Mouse (Mus musculus): ENCODE data around the gene Osbpl9. TPM values are rescaled to one million over a fixed set of nuclear protein-coding genes. Genes with fewer than 3 reads are reported as not detected.

Osbpl9 gene
- polyA plus RNA-seq, 1 experiment, result 5.6 TPM

DNA sequence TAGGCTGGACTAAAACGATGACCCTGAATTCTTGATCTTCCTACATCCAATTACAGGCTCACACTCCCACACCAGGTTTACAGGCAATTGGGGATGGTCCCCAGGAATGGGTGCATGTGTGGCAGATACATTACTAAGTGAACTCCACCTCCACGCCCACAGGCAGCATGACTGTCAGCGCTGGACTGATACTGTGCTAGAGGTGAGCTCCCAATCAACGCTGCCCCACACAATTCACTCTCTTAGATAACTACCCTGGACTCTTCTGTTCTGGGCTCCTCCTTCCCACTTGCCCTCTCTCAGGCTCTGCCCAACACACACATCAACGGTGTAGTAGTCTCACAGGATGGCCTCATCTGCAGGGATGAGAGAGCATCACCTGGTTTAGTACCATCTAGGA is 109.7 kb downstream of the Osbpl9 start:
- Histone ChIP-seq H3K4me1 (peaks cover 78% of the 10 kb centered on the region), H3K9me3 (no peaks in the 10 kb centered on the region), H3K36me3 (replicated peaks; ENCODE audit: low read length) (peaks cover 78% of the 10 kb centered on the region), H3K27me3 (replicated peaks) (no peaks in the 10 kb centered on the region), H3K4me3 (replicated peaks) (no peak overlapping the region)
- no peak for TF ChIP-seq FLI1 (IDR thresholded peaks at IDR 0.05; ENCODE audit: low read length)
- TF ChIP-seq GATA1 (IDR thresholded peaks at IDR 0.05; ENCODE audit: borderline replicate concordance, low read length), result no peak

DNA sequence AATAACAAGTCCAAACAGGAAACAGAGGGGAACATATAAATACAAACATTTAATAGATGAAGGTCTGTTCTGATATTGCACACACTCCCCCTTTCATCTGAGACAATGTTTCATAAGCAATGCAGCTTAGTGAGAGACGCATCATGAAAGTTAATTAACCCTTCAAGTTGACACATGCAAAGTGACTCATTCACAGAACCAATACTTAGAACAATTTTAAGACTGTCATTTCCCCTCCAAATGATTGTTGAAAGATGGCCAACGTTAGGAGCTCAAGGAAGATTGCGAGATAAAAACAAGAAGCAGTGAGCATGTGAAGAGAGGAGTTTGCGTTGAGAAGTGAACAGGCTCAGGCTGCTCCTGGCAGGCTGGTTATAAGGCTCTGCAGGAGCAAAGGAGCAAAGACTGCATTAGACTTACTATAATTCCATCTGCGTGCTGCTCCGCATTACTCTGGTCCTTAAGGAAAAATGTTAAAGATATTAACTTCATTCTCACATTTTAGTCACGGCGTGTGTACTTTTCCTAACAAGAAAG is 110.8 kb downstream of the Osbpl9 start:
- H3K9me3 ChIP-seq, result no peaks in the 10 kb centered on the region
- no peaks in the 10 kb centered on the region for H3K27me3 ChIP-seq (replicated peaks)
- H3K4me1 ChIP-seq, result peaks cover 78% of the 10 kb centered on the region
- H3K4me3 ChIP-seq (replicated peaks), result no peak overlapping the region
- TF ChIP-seq FLI1 (IDR thresholded peaks at IDR 0.05; ENCODE audit: low read length), result no peak
- TF ChIP-seq GATA1 (IDR thresholded peaks at IDR 0.05; ENCODE audit: borderline replicate concordance, low read length), result no peak
- peaks cover 76% of the 10 kb centered on the region for H3K36me3 ChIP-seq (replicated peaks; ENCODE audit: low read length)

DNA sequence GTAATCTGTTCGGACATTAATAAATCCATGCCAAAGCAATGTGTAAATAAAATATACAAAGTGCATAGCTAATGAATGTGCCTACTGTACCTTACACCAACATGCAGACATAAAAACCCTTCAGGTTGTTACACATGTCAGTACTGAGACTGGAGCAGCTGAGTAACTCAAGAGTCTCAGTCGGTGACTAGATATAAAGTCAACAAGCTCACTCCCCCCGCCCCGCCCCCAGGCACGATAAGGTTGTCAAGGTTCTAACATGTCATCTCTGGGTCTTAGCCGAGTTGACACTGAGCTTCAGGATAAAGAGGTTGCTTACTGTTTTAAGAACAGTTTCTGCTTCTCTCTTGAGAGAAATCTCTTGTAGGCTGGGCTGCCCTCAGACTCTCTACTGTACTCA is 112.1 kb downstream of the Osbpl9 start:
- TF ChIP-seq FLI1 (IDR thresholded peaks at IDR 0.05; ENCODE audit: low read length), result no peak
- no peak for TF ChIP-seq GATA1 (IDR thresholded peaks at IDR 0.05; ENCODE audit: borderline replicate concordance, low read length)
- H3K27me3 ChIP-seq (replicated peaks), result no peaks in the 10 kb centered on the region
- no peaks in the 10 kb centered on the region for H3K9me3 ChIP-seq
- peaks cover 69% of the 10 kb centered on the region for H3K4me1 ChIP-seq
- no peak overlapping the region for H3K4me3 ChIP-seq (replicated peaks)
- H3K36me3 ChIP-seq (replicated peaks; ENCODE audit: low read length), result peaks cover 76% of the 10 kb centered on the region

DNA sequence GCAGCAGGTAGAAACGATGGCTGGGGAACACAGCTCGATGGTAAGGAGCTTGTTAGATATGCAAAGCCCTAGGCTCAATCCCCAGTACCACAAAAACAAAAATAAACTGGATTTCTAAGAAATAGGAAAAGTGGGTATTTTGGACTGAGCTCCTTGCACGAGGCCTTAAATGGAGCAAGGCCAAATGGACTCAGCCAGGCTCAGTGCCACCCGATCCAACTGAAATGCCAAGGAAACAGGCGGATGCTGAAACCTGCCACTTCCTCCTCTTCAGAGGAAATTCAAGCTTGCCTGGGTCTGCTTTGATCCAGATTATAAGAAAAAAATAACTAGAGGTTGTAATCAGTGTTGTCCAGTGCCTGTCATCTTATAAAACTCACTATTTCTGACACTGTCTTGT is 112.9 kb downstream of the Osbpl9 start:
- Histone ChIP-seq H3K4me1 (peaks cover 61% of the 10 kb centered on the region), H3K27me3 (replicated peaks) (no peaks in the 10 kb centered on the region), H3K9me3 (no peaks in the 10 kb centered on the region), H3K4me3 (replicated peaks) (no peak overlapping the region), H3K36me3 (replicated peaks; ENCODE audit: low read length) (peaks cover 76% of the 10 kb centered on the region)
- TF ChIP-seq FLI1 (IDR thresholded peaks at IDR 0.05; ENCODE audit: low read length), result no peak
- TF ChIP-seq GATA1 (IDR thresholded peaks at IDR 0.05; ENCODE audit: borderline replicate concordance, low read length), result no peak

DNA sequence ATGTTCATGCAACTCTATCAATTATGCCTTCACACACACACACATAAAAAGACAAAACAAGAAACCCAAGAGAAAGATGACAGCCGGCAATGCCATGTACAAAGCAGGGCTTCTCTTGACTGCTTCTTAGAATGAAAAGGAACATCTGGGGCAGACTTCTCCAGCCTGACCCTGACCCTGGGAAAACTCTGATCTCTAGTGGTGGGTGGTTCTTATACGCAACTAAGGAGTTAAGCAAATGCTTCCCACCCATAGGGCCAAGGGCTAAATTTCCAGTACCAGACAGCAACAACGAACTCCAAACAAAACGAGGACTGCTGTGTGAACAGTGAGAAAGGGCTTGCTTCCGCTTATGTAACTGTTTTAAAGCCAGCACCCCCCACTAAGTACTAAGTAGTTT is 122.0 kb downstream of the Osbpl9 start:
- H3K36me3 ChIP-seq (replicated peaks; ENCODE audit: low read length), result peaks cover 92% of the 10 kb centered on the region
- H3K4me3 ChIP-seq (replicated peaks), result no peak overlapping the region
- H3K9me3 ChIP-seq, result no peaks in the 10 kb centered on the region
- no peaks in the 10 kb centered on the region for H3K4me1 ChIP-seq
- TF ChIP-seq FLI1 (IDR thresholded peaks at IDR 0.05; ENCODE audit: low read length), result no peak
- TF ChIP-seq GATA1 (IDR thresholded peaks at IDR 0.05; ENCODE audit: borderline replicate concordance, low read length), result no peak
- no peaks in the 10 kb centered on the region for H3K27me3 ChIP-seq (replicated peaks)

DNA sequence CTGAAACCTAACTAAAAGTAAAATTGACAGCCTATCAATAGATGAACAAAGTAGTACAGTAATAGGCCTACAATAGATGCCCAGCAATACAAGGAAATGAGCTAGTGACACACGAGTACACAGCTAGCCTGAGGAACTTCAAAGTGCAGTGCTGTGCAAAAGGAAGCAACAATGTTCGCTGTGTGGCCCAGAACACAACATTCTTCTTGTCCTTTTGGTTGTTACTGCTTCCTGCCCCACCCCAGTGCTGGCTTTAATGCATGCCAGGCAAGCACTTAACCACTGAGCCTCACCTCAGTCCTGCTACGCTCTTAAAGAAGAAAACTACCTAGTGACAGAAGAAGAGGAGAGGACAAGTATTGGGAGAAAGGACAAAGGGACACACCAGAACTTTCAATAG is 122.4 kb downstream of the Osbpl9 start:
- H3K4me3 ChIP-seq (replicated peaks), result no peak overlapping the region
- H3K9me3 ChIP-seq, result no peaks in the 10 kb centered on the region
- H3K36me3 ChIP-seq (replicated peaks; ENCODE audit: low read length), result peaks cover 93% of the 10 kb centered on the region
- no peak for TF ChIP-seq FLI1 (IDR thresholded peaks at IDR 0.05; ENCODE audit: low read length)
- TF ChIP-seq GATA1 (IDR thresholded peaks at IDR 0.05; ENCODE audit: borderline replicate concordance, low read length), result no peak
- H3K4me1 ChIP-seq, result no peaks in the 10 kb centered on the region
- H3K27me3 ChIP-seq (replicated peaks), result no peaks in the 10 kb centered on the region

DNA sequence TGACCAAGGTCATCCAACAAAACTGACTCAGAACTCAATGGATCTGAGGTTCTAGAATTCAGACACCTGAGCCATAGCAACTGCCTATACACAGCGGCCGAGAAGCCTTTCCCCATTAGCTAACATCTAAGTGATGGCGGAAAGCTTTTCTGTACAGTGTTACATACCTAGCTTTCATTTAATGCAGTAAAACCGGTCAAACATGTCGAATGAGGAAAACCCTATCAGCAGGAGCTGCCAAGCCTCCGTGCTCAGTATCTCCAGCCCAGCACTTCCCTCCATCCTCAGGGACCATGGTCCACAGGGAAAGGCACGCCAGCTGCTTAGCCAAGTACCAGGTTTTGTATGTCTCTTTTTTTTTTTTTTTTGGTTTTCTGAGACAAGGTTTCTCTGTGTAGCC is 123.1 kb downstream of the Osbpl9 start:
- Histone ChIP-seq H3K27me3 (replicated peaks) (no peaks in the 10 kb centered on the region), H3K4me1 (no peaks in the 10 kb centered on the region), H3K4me3 (replicated peaks) (no peak overlapping the region), H3K36me3 (replicated peaks; ENCODE audit: low read length) (peaks cover 94% of the 10 kb centered on the region), H3K9me3 (no peaks in the 10 kb centered on the region)
- no peak for TF ChIP-seq GATA1 (IDR thresholded peaks at IDR 0.05; ENCODE audit: borderline replicate concordance, low read length)
- TF ChIP-seq FLI1 (IDR thresholded peaks at IDR 0.05; ENCODE audit: low read length), result no peak

DNA sequence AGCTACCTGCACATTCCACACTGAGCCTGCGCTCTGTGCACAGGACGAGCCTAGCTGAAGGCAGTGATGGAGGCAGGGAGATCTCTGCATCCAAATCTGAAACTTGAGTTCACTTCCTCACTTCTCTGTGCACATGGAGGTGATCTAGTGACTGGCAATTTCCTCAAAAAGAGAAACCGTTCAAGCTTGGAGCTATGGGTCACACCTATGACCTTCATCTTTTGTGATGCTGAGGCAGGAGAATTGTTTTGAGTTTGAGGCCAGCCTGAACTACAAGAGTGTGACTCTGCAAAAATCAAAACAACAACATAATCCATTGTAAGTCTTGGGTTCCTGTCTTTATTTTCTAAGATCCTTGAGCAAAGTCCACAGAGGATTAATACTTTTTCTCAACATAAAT is 128.8 kb downstream of the Osbpl9 start:
- Histone ChIP-seq H3K4me3 (replicated peaks) (no peak overlapping the region), H3K9me3 (no peaks in the 10 kb centered on the region), H3K27me3 (replicated peaks) (no peaks in the 10 kb centered on the region), H3K4me1 (peaks cover 4% of the 10 kb centered on the region; the same call in 1 of the 2 replicates), H3K36me3 (replicated peaks; ENCODE audit: low read length) (peaks cover 92% of the 10 kb centered on the region)
- TF ChIP-seq GATA1 (IDR thresholded peaks at IDR 0.05; ENCODE audit: borderline replicate concordance, low read length), result no peak
- TF ChIP-seq FLI1 (IDR thresholded peaks at IDR 0.05; ENCODE audit: low read length), result no peak

DNA sequence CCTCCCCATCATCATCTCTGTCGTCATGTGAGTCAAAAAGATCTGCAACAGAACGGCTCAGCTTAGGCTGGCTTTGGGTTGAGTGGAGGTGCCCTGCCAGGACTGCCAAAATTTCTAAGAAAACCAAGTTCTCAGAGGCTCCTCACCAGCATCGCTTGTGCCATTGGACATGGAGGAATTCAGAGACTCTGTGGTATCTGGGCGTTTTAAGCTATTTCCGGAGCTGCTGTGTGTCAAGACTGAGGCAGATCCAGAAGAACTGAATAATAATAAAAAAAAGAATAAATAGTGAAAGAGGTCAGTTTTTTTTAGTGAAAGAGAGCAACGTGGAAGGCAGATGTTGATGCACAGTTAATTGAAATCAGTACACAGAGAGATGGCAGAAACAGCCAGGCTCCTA is 129.2 kb downstream of the Osbpl9 start:
- Histone ChIP-seq H3K27me3 (replicated peaks) (no peaks in the 10 kb centered on the region), H3K4me3 (replicated peaks) (no peak overlapping the region), H3K36me3 (replicated peaks; ENCODE audit: low read length) (peaks cover 93% of the 10 kb centered on the region), H3K9me3 (no peaks in the 10 kb centered on the region), H3K4me1 (peaks cover 4% of the 10 kb centered on the region; the same call in 1 of the 2 replicates)
- no peak for TF ChIP-seq FLI1 (IDR thresholded peaks at IDR 0.05; ENCODE audit: low read length)
- no peak for TF ChIP-seq GATA1 (IDR thresholded peaks at IDR 0.05; ENCODE audit: borderline replicate concordance, low read length)

DNA sequence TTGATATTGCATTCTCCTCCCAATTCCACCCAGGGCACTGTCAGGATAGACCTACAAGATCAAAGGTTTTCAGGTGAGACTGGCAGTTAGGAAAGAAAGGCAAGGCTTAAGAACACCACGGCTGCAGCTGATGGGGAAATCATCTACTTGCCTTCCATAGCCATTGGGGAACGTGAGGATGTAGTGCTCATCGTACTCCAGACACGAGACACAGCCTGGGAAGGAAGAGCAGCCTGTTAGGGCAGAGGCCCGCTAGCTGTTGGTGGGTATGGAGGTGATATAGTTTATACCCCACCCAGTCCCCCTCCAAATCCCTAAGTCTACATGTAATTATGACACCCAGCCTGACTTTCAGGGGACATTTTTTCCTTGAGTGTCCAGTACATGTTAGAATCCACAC is 136.4 kb downstream of the Osbpl9 start:
- TF ChIP-seq GATA1 (IDR thresholded peaks at IDR 0.05; ENCODE audit: borderline replicate concordance, low read length), result no peak
- no peak for TF ChIP-seq FLI1 (IDR thresholded peaks at IDR 0.05; ENCODE audit: low read length)
- Histone ChIP-seq H3K9me3 (no peaks in the 10 kb centered on the region), H3K4me1 (peaks cover 4% of the 10 kb centered on the region; the same call in 1 of the 2 replicates), H3K27me3 (replicated peaks) (no peaks in the 10 kb centered on the region), H3K4me3 (replicated peaks) (no peak overlapping the region), H3K36me3 (replicated peaks; ENCODE audit: low read length) (peaks cover 97% of the 10 kb centered on the region)

DNA sequence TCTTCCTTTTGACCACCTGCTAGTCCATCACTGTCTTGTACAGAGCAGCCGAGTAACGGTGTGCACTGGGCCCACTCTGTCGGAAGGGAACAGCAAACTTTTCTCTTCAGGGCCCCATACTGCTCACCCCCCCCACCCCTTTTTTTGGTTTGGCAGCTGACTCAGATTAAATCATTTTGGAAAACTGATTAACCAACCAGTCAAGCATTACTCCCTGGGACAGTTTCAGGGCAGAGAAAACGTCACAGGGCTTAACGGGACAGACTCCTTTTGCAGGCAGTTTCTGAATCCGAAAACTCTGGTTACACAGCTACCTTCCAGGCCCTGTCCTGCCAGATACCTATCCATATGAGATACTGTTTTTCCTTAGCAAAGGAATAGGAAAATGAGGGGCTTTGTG is 137.1 kb downstream of the Osbpl9 start:
- H3K36me3 ChIP-seq (replicated peaks; ENCODE audit: low read length), result peaks cover 97% of the 10 kb centered on the region
- TF ChIP-seq FLI1 (IDR thresholded peaks at IDR 0.05; ENCODE audit: low read length), result no peak
- no peak for TF ChIP-seq GATA1 (IDR thresholded peaks at IDR 0.05; ENCODE audit: borderline replicate concordance, low read length)
- H3K9me3 ChIP-seq, result no peaks in the 10 kb centered on the region
- 0 out of 2 replicates have a peak, but pooled peaks cover under 1% of the 10 kb centered on the region for H3K4me1 ChIP-seq
- no peaks in the 10 kb centered on the region for H3K27me3 ChIP-seq (replicated peaks)
- H3K4me3 ChIP-seq (replicated peaks), result no peak overlapping the region

Measured in megakaryocyte, embryonic 14.5 days (primary cell).